Mouse (Mus musculus) adrenal gland, postnatal 14 days (tissue): ENCODE measurements around the gene Celf2. TPM values are rescaled to one million over a fixed set of nuclear protein-coding genes. Genes with fewer than 3 reads are reported as not detected.
"Not testable (repeated sequence)": the region's sequence is repeated elsewhere in the genome, so short reads cannot be mapped to it uniquely, and the experiment has no call there.

ENCODE experiments used
- DNase-seq: peaks from one replicate; pipeline ENCODE4 v3.0.0; 2021; ENCODE audit warnings: mixed read lengths
- long read RNA-seq, 2 experiments: library from polyadenylated mRNA; stranded (forward); transcript quantifications; one replicate each; pipeline ENCODE4 v2.0.0; 2021
- total RNA-seq: library from RNA; stranded (reverse); gene quantifications from 2 replicates; pipeline ENCODE4 v1.2.3, GENCODE M21; 2021

The Celf2 gene
- 64.1 and 81.6 TPM in 2 replicates for total RNA-seq
- long read RNA-seq, experiment 1, full-length matches to known transcripts = 6 of 41 reads
- long read RNA-seq, experiment 1, partial matches to known transcripts = 6 of 41 reads
- long read RNA-seq, experiment 1, other reads (novel, unspliced or antisense) = 29 of 41 reads
- long read RNA-seq, experiment 2, full-length matches to known transcripts = 3 of 29 reads
- long read RNA-seq, experiment 2, partial matches to known transcripts = 4 of 29 reads
- long read RNA-seq, experiment 2, other reads (novel, unspliced or antisense) = 22 of 29 reads

- DNase-seq = not testable (repeated sequence)
Measured at GRCm38 (mm10) chr2:7509463-7509862, at the start of gene Celf2. Gene Celf2, minus strand, starts transcription at chr2:7509563.

- no peak for DNase-seq
Measured at GRCm38 (mm10) chr2:7555144-7555892, 46.0 kb upstream of the Celf2 start.

- DNase-seq = no peak
Measured at GRCm38 (mm10) chr2:7554601-7555000, 45.2 kb upstream of the Celf2 start.

- DNase-seq = no peak
Measured at GRCm38 (mm10) chr2:7552887-7553286, 43.5 kb upstream of the Celf2 start.

- no peak for DNase-seq
Measured at GRCm38 (mm10) chr2:7548886-7549285, 39.5 kb upstream of the Celf2 start.

GRCm38 (mm10) chr2:7534615-7535204, 25.3 kb upstream of the Celf2 start:
- DNase-seq = no peak

GRCm38 (mm10) chr2:7534195-7534594, 24.8 kb upstream of the Celf2 start:
- no peak for DNase-seq

GRCm38 (mm10) chr2:7531185-7531960, 22.0 kb upstream of the Celf2 start:
- no peak for DNase-seq

GRCm38 (mm10) chr2:7530461-7531184, 21.3 kb upstream of the Celf2 start:
- DNase-seq = no peak

- DNase-seq = no peak
Measured at GRCm38 (mm10) chr2:7529637-7530036, 20.3 kb upstream of the Celf2 start.

GRCm38 (mm10) chr2:7526696-7527095, 17.3 kb upstream of the Celf2 start:
- no peak for DNase-seq

- no peak for DNase-seq
Measured at GRCm38 (mm10) chr2:7519473-7519872, 10.1 kb upstream of the Celf2 start.

GRCm38 (mm10) chr2:7493420-7493819, 15.9 kb downstream of the Celf2 start:
- no peak for DNase-seq

GRCm38 (mm10) chr2:7484974-7485373, 24.4 kb downstream of the Celf2 start:
- DNase-seq = no peak

- no peak for DNase-seq
Measured at GRCm38 (mm10) chr2:7482062-7482461, 27.3 kb downstream of the Celf2 start.

- no peak for DNase-seq
Measured at GRCm38 (mm10) chr2:7460329-7461056, 48.9 kb downstream of the Celf2 start.

- DNase-seq = no peak
Measured at GRCm38 (mm10) chr2:7438721-7439282, 70.6 kb downstream of the Celf2 start.

GRCm38 (mm10) chr2:7426481-7426880, 82.9 kb downstream of the Celf2 start:
- DNase-seq = no peak

GRCm38 (mm10) chr2:7400530-7400929, 108.8 kb downstream of the Celf2 start:
- no peak for DNase-seq

- DNase-seq = no peak
Measured at GRCm38 (mm10) chr2:7395935-7396334, 113.4 kb downstream of the Celf2 start.

GRCm38 (mm10) chr2:7395473-7395872, 113.9 kb downstream of the Celf2 start:
- DNase-seq = no peak
